Mouse (Mus musculus): ENCODE measurements around the gene Slc29a1. TPM values are rescaled to one million over a fixed set of nuclear protein-coding genes. Genes with fewer than 3 reads are reported as not detected.
A peak's percentile ranks its signal among the peaks of the same experiment; 100 is the strongest.

Slc29a1 gene
- polyA plus RNA-seq, 1 experiment, result 72.2 TPM

GRCm38 (mm10) chr17:45584939-45585678 is 14.3 kb downstream of the Slc29a1 start:
- H3K27ac ChIP-seq (ENCODE audit: insufficient read depth, low read length), result peak overlapping the region; percentile 84
- H3K4me3 ChIP-seq (replicated peaks; ENCODE audit: insufficient read depth, low read depth, low read length), result no peak overlapping the region
- peak; percentile 74 to 78 for DNase-seq
- H3K27me3 ChIP-seq (ENCODE audit: control insufficient read depth, insufficient read depth, low read length), result no peaks in the 10 kb centered on the region
- 22% methylated on average over 14 of the region's 14 CpGs for WGBS
- TF ChIP-seq CTCF (IDR thresholded peaks at IDR 0.05; ENCODE audit: borderline replicate concordance, insufficient read depth, low read depth, low read length) (peak; percentile 81), POLR2A (IDR thresholded peaks at IDR 0.05; ENCODE audit: borderline replicate concordance, insufficient read depth, low read length) (peak; percentile 19; the same call in 1 of the 2 replicates)
- H3K4me1 ChIP-seq (ENCODE audit: control insufficient read depth, insufficient read depth, low read length), result peaks cover 38% of the 10 kb centered on the region

GRCm38 (mm10) chr17:45584096-45584896 is 15.1 kb downstream of the Slc29a1 start:
- H3K27ac ChIP-seq (ENCODE audit: insufficient read depth, low read length), result peak overlapping the region; percentile 84
- no peak overlapping the region for H3K4me3 ChIP-seq (replicated peaks; ENCODE audit: insufficient read depth, low read depth, low read length)
- H3K27me3 ChIP-seq (ENCODE audit: control insufficient read depth, insufficient read depth, low read length), result no peaks in the 10 kb centered on the region
- WGBS, result 15% methylated on average over 12 of the region's 12 CpGs
- DNase-seq, result peak; percentile 74 to 79
- TF ChIP-seq CTCF (IDR thresholded peaks at IDR 0.05; ENCODE audit: borderline replicate concordance, insufficient read depth, low read depth, low read length), result no peak
- no peak for TF ChIP-seq POLR2A (IDR thresholded peaks at IDR 0.05; ENCODE audit: borderline replicate concordance, insufficient read depth, low read length)
- H3K4me1 ChIP-seq (ENCODE audit: control insufficient read depth, insufficient read depth, low read length), result peaks cover 31% of the 10 kb centered on the region

GRCm38 (mm10) chr17:45582715-45583355 is 16.6 kb downstream of the Slc29a1 start:
- TF ChIP-seq POLR2A (IDR thresholded peaks at IDR 0.05; ENCODE audit: borderline replicate concordance, insufficient read depth, low read length) (no peak), CTCF (IDR thresholded peaks at IDR 0.05; ENCODE audit: borderline replicate concordance, insufficient read depth, low read depth, low read length) (peak; percentile 52; the same call in 1 of the 2 replicates)
- Histone ChIP-seq H3K4me1 (ENCODE audit: control insufficient read depth, insufficient read depth, low read length) (peaks cover 23% of the 10 kb centered on the region), H3K4me3 (replicated peaks; ENCODE audit: insufficient read depth, low read depth, low read length) (no peak overlapping the region), H3K27me3 (ENCODE audit: control insufficient read depth, insufficient read depth, low read length) (no peaks in the 10 kb centered on the region), H3K27ac (ENCODE audit: insufficient read depth, low read length) (no peak overlapping the region)
- DNase-seq, result peak in 1 of 2 experiments; percentile 30
- 66% methylated on average over 6 of the region's 6 CpGs for WGBS

DNA sequence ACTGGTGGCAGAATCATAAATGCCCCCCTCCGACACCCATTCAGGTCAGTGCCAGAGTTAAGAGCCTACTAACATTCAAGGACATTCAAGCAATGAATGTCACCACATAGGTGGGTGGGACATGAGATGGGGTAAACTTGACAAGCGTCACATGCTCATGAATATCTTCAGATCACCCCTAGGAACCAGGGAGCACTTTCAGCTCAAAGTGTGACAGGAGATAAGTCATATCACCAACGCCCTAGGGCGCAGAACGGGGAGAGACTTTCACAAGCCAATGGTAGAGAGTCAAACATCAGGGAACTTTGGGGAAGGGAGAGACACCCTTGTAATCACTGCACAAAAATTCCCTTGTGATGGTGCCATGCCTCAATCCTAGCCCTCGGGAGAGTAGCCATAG is 17.2 kb downstream of the Slc29a1 start:
- no peak overlapping the region for H3K27ac ChIP-seq (ENCODE audit: insufficient read depth, low read length)
- no peak for DNase-seq
- WGBS, result 94% methylated on average over 6 of the region's 6 CpGs
- no peaks in the 10 kb centered on the region for H3K27me3 ChIP-seq (ENCODE audit: control insufficient read depth, insufficient read depth, low read length)
- no peak for TF ChIP-seq POLR2A (IDR thresholded peaks at IDR 0.05; ENCODE audit: borderline replicate concordance, insufficient read depth, low read length)
- no peak for TF ChIP-seq CTCF (IDR thresholded peaks at IDR 0.05; ENCODE audit: borderline replicate concordance, insufficient read depth, low read depth, low read length)
- H3K4me1 ChIP-seq (ENCODE audit: control insufficient read depth, insufficient read depth, low read length), result peaks cover 23% of the 10 kb centered on the region
- no peak overlapping the region for H3K4me3 ChIP-seq (replicated peaks; ENCODE audit: insufficient read depth, low read depth, low read length)

- H3K4me1 ChIP-seq (ENCODE audit: control insufficient read depth, insufficient read depth, low read length), result peaks cover 23% of the 10 kb centered on the region
- peak; percentile 74 for DNase-seq
- 5% methylated on average over 2 of the region's 2 CpGs for WGBS
These were observed 17.8 kb downstream of the Slc29a1 start for GRCm38 (mm10) chr17:45581567-45581983.

GRCm38 (mm10) chr17:45580958-45581477 is 18.4 kb downstream of the Slc29a1 start:
- TF ChIP-seq CTCF (IDR thresholded peaks at IDR 0.05; ENCODE audit: borderline replicate concordance, insufficient read depth, low read depth, low read length) (no peak), POLR2A (IDR thresholded peaks at IDR 0.05; ENCODE audit: borderline replicate concordance, insufficient read depth, low read length) (no peak)
- 29% methylated on average over 12 of the region's 12 CpGs for WGBS
- 0 out of 2 replicates have a peak overlapping the region, but pooled peaks have one; percentile 35 for H3K27ac ChIP-seq (ENCODE audit: insufficient read depth, low read length)
- no peak overlapping the region for H3K4me3 ChIP-seq (replicated peaks; ENCODE audit: insufficient read depth, low read depth, low read length)
- peaks cover 23% of the 10 kb centered on the region for H3K4me1 ChIP-seq (ENCODE audit: control insufficient read depth, insufficient read depth, low read length)
- H3K27me3 ChIP-seq (ENCODE audit: control insufficient read depth, insufficient read depth, low read length), result no peaks in the 10 kb centered on the region
- no peak for DNase-seq

More at GRCm38 (mm10) chr17:45581567-45581983, 17.8 kb downstream of the Slc29a1 start:
- no peak overlapping the region for H3K4me3 ChIP-seq (replicated peaks; ENCODE audit: insufficient read depth, low read depth, low read length)
- no peaks in the 10 kb centered on the region for H3K27me3 ChIP-seq (ENCODE audit: control insufficient read depth, insufficient read depth, low read length)
- TF ChIP-seq POLR2A (IDR thresholded peaks at IDR 0.05; ENCODE audit: borderline replicate concordance, insufficient read depth, low read length), result no peak
- peak; percentile 71 for TF ChIP-seq CTCF (IDR thresholded peaks at IDR 0.05; ENCODE audit: borderline replicate concordance, insufficient read depth, low read depth, low read length)
- no peak overlapping the region for H3K27ac ChIP-seq (ENCODE audit: insufficient read depth, low read length)

DNA sequence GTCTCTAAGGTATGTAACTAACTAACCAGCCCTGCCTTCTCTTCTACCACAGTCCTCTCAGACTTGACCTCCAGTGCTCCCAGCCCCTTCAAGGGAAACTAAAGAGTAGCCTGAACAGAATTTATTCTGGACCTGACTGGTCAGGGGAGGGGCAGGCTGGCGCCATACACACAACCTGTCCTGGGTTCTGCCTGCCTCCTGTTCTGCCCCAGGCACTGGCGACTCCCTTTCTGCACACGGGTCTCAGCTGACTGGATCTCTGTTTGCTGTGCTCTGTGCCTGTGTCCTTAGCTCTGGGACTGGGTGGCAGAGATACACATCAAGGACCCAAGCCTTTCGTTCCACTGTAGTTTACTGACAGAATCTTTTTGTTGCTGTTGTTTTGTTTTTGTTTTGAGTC is 19.9 kb downstream of the Slc29a1 start:
- Histone ChIP-seq H3K27me3 (ENCODE audit: control insufficient read depth, insufficient read depth, low read length) (no peaks in the 10 kb centered on the region), H3K27ac (ENCODE audit: insufficient read depth, low read length) (no peak overlapping the region), H3K4me3 (replicated peaks; ENCODE audit: insufficient read depth, low read depth, low read length) (no peak overlapping the region), H3K4me1 (ENCODE audit: control insufficient read depth, insufficient read depth, low read length) (peaks cover 16% of the 10 kb centered on the region)
- 73% methylated on average over 4 of the region's 4 CpGs for WGBS
- no peak for DNase-seq
- TF ChIP-seq CTCF (IDR thresholded peaks at IDR 0.05; ENCODE audit: borderline replicate concordance, insufficient read depth, low read depth, low read length) (no peak), POLR2A (IDR thresholded peaks at IDR 0.05; ENCODE audit: borderline replicate concordance, insufficient read depth, low read length) (no peak)
